Mouse (Mus musculus) ES-Bruce4 (cell line): ENCODE measurements at regions not wholly inside any gene's neighbourhood (a gene's known extent, or its start where the extent isn't known, plus 50 kb on each side); places are given as distances from the start of the nearest gene placed in this dataset.

Experiments
- CTCF ChIP-seq: IDR thresholded peaks from one replicate; pipeline ENCODE4 v1.8.1; 2011; ENCODE audit warnings: low read depth, low read length
- EP300 ChIP-seq: IDR thresholded peaks from 2 replicates; pipeline ENCODE4 v1.6.1; 2011; ENCODE audit warnings: low read depth, low read length; ENCODE audit not compliant: insufficient read depth
- POLR2A ChIP-seq: IDR thresholded peaks from one replicate; pipeline ENCODE4 v1.8.1; 2011; ENCODE audit warnings: low read length; ENCODE audit not compliant: insufficient read depth

DNA sequence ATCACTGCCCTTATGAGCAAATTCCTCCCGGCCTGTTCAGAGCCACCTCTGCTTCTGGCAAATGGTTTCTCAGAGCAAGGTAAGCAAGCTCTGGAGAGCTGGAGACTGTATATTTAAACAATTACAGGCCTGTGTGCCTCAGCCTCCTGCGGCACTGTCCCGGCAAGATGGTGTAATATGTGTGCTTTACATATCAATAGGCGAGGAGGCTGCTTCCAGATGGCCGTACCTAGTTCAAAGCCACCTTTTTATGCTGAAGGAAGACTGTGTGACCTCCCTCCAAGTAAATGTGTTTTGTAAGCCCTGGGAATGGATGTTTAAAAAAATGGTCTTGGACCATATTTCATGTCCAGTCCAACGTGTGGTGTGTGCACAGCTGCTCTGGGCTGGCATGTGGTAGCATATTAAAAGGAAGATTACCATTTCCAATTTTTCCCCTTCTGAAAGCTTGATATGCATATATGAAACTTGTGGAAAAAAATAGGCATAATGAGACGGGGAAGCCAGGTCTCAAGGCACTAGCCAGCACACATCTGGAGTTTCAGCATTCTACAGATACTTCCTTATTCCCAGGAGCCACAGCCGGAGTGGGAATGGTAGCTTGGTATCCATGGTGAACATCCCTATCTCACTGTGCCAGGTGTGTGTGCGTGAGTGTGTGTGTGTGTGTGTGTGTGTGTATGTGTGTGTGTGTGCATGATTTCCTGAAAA, 717.6 kb upstream of the Car8 start:
- TF ChIP-seq EP300 (peak; percentile 86), POLR2A (no peak), CTCF (no peak)
